Mouse (Mus musculus) hindbrain, postnatal 0 days (tissue): Measurements from ENCODE around the gene Krt10. TPM values are rescaled to one million over a fixed set of nuclear protein-coding genes. Genes with fewer than 3 reads are reported as not detected.

Experiments
- ATAC-seq: fragments of 200-750 bp; cut with Nextera tagmentation; 2 replicates; pipeline ENCODE4 v1.8.0; 2017; ENCODE audit warnings: mild to moderate bottlenecking, moderate TSS enrichment, moderate library complexity
- DNase-seq: peaks from one replicate; pipeline ENCODE4 v3.0.0-alpha.2; 2015; ENCODE audit warnings: low spot score
- H3K27ac ChIP-seq: fragments of 300-500 bp; sonication (generic); 2 replicates; pipeline ENCODE4 v1.5.1; 2014; ENCODE audit warnings: mild to moderate bottlenecking
- H3K27me3 ChIP-seq: fragments of 300-500 bp; sonication (generic); 2 replicates; pipeline ENCODE4 v1.6.1; 2014; ENCODE audit warnings: low read length, mixed read lengths; ENCODE audit not compliant: insufficient read depth
- H3K36me3 ChIP-seq: fragments of 300-500 bp; sonication (generic); 2 replicates; pipeline ENCODE4 v1.6.1; 2014; ENCODE audit warnings: low read length, mixed read lengths; ENCODE audit not compliant: insufficient read depth
- H3K4me1 ChIP-seq: fragments of 300-500 bp; sonication (generic); 2 replicates; pipeline ENCODE4 v1.6.1; 2014; ENCODE audit warnings: antibody characterized with exemption, low read length, mixed read lengths; ENCODE audit not compliant: insufficient read depth
- H3K4me2 ChIP-seq: fragments of 300-500 bp; sonication (generic); 2 replicates; pipeline ENCODE4 v1.6.1; 2014; ENCODE audit warnings: low read depth, mild to moderate bottlenecking, low read length, moderate library complexity, mixed read lengths
- H3K4me3 ChIP-seq: fragments of 300-500 bp; sonication (generic); 2 replicates; pipeline ENCODE4 v1.5.1; 2014; ENCODE audit warnings: low read length
- H3K9ac ChIP-seq: fragments of 300-500 bp; sonication (generic); replicated peaks from 2 replicates; pipeline ENCODE4 v1.6.1; 2014; ENCODE audit warnings: mild to moderate bottlenecking, low read length, moderate library complexity, mixed read lengths
- H3K9me3 ChIP-seq: fragments of 300-500 bp; sonication (generic); 2 replicates; pipeline ENCODE4 v1.6.1; 2016; ENCODE audit warnings: low read length, mixed read lengths
- CTCF ChIP-seq: IDR thresholded peaks from 2 replicates; pipeline ENCODE4 v1.5.1; 2016; ENCODE audit warnings: antibody characterized with exemption, control low read depth, low read depth
- WGBS: fragments of 180-500 bp; shearing (Covaris S2); extraction: QIAGEN DNeasy Blood & Tissue Kit; methylation state at CpG from one replicate; pipeline ENCODE4 v1.1.7; 2014; 5-methylcytosine and 5-hydroxymethylcytosine counted together
- polyA plus RNA-seq: library from polyadenylated mRNA; unstranded; fragments of >200 nt; fragmentation: Nextera tagmentation; extraction: Ambion mirVana; gene quantifications from 2 replicates; pipeline ENCODE4 v1.2.1, GENCODE M21; 2015
- total RNA-seq: library from RNA; depleted of rRNA; stranded (reverse); fragments of >200 nt; gene quantifications from 2 replicates; pipeline ENCODE4 v1.2.3, GENCODE M21; 2014; rRNA removed

Gene Krt10
- total RNA-seq (1.7 and 1.9 TPM in 2 replicates), polyA plus RNA-seq (40.4 and 45.1 TPM in 2 replicates)

- Histone ChIP-seq H3K4me3 (no peak within 1 kb of the TSS), H3K36me3 (no peaks in the 10 kb centered on the region), H3K9ac (no peak within 1 kb of the TSS), H3K9me3 (no peaks in the 10 kb centered on the region), H3K4me1 (no peaks in the 10 kb centered on the region), H3K27ac (no peak within 1 kb of the TSS), H3K27me3 (no peaks in the 10 kb centered on the region), H3K4me2 (no peak within 1 kb of the TSS)
- WGBS: 89% methylated on average over 4 of the region's 4 CpGs
- TF ChIP-seq CTCF: no peak
- DNase-seq (no peak), ATAC-seq (no peak)
Observed at GRCm38 (mm10) chr11:99389264-99389663, at the start of gene Krt10. Krt10 (minus strand) TSS chr11:99389364.

GRCm38 (mm10) chr11:99437972-99438371, 48.8 kb upstream of the Krt10 start, which contains the start of gene Krt20:
Krt20 (minus strand) TSS chr11:99438150.
- H3K4me3 ChIP-seq: no peak within 1 kb of the TSS
- no peak within 1 kb of the TSS for H3K4me2 ChIP-seq
- ATAC-seq: no peak
- no peak for DNase-seq
- no peaks in the 10 kb centered on the region for H3K36me3 ChIP-seq
- no peaks in the 10 kb centered on the region for H3K27me3 ChIP-seq
- H3K4me1 ChIP-seq: no peaks in the 10 kb centered on the region
- no peak within 1 kb of the TSS for H3K27ac ChIP-seq
- no peaks in the 10 kb centered on the region for H3K9me3 ChIP-seq
- TF ChIP-seq CTCF: no peak
- H3K9ac ChIP-seq: no peak within 1 kb of the TSS
- WGBS: 60% methylated on average over 10 of the region's 10 CpGs

GRCm38 (mm10) chr11:99436625-99437024, 47.5 kb upstream of the Krt10 start:
- no peak for TF ChIP-seq CTCF
- H3K9ac ChIP-seq: no peak overlapping the region
- ATAC-seq (no peak), DNase-seq (no peak)
- H3K9me3 ChIP-seq: no peaks in the 10 kb centered on the region
- no peak overlapping the region for H3K4me3 ChIP-seq
- no peak overlapping the region for H3K27ac ChIP-seq
- H3K36me3 ChIP-seq: no peaks in the 10 kb centered on the region
- no peak overlapping the region for H3K4me2 ChIP-seq
- H3K27me3 ChIP-seq: no peaks in the 10 kb centered on the region
- no peaks in the 10 kb centered on the region for H3K4me1 ChIP-seq
- WGBS: 75% methylated on average over 4 of the region's 4 CpGs

- ATAC-seq (peak; percentile 72), DNase-seq (peak; percentile 85)
- H3K4me2 ChIP-seq: no peak overlapping the region
- no peak overlapping the region for H3K9ac ChIP-seq
- no peaks in the 10 kb centered on the region for H3K4me1 ChIP-seq
- TF ChIP-seq CTCF: peak; percentile 46
- H3K36me3 ChIP-seq: no peaks in the 10 kb centered on the region
- H3K27me3 ChIP-seq: no peaks in the 10 kb centered on the region
- WGBS: 32% methylated on average over 12 of the region's 12 CpGs
- H3K27ac ChIP-seq: no peak overlapping the region
- no peak overlapping the region for H3K4me3 ChIP-seq
- no peaks in the 10 kb centered on the region for H3K9me3 ChIP-seq
Observed at GRCm38 (mm10) chr11:99430670-99431069, 41.5 kb upstream of the Krt10 start.

GRCm38 (mm10) chr11:99422159-99422558, 33.0 kb upstream of the Krt10 start, which contains the start of gene Krt12:
Krt12 (minus strand) TSS chr11:99422259.
- Histone ChIP-seq H3K9me3 (no peaks in the 10 kb centered on the region), H3K27me3 (no peaks in the 10 kb centered on the region), H3K4me1 (no peaks in the 10 kb centered on the region), H3K36me3 (no peaks in the 10 kb centered on the region), H3K9ac (no peak within 1 kb of the TSS), H3K4me2 (no peak within 1 kb of the TSS), H3K27ac (no peak within 1 kb of the TSS), H3K4me3 (no peak within 1 kb of the TSS)
- WGBS: 87% methylated on average over 10 of the region's 10 CpGs
- no peak for TF ChIP-seq CTCF
- ATAC-seq (no peak), DNase-seq (no peak)

- no peak overlapping the region for H3K27ac ChIP-seq
- no peaks in the 10 kb centered on the region for H3K36me3 ChIP-seq
- H3K4me1 ChIP-seq: no peaks in the 10 kb centered on the region
- WGBS: 49% methylated on average over 10 of the region's 10 CpGs
- no peaks in the 10 kb centered on the region for H3K9me3 ChIP-seq
- no peak for DNase-seq
- no peak overlapping the region for H3K4me2 ChIP-seq
- no peak for ATAC-seq
- no peak for TF ChIP-seq CTCF
- H3K4me3 ChIP-seq: no peak overlapping the region
- H3K27me3 ChIP-seq: no peaks in the 10 kb centered on the region
- H3K9ac ChIP-seq: no peak overlapping the region
Observed at GRCm38 (mm10) chr11:99420586-99420985, 31.4 kb upstream of the Krt10 start.

- DNase-seq (no peak), ATAC-seq (no peak)
- WGBS: 63% methylated on average over 16 of the region's 16 CpGs
- no peaks in the 10 kb centered on the region for H3K4me1 ChIP-seq
- no peak for TF ChIP-seq CTCF
- H3K9me3 ChIP-seq: no peaks in the 10 kb centered on the region
- H3K27ac ChIP-seq: no peak overlapping the region
- no peak overlapping the region for H3K9ac ChIP-seq
- H3K4me3 ChIP-seq: no peak overlapping the region
- no peak overlapping the region for H3K4me2 ChIP-seq
- H3K36me3 ChIP-seq: no peaks in the 10 kb centered on the region
- H3K27me3 ChIP-seq: no peaks in the 10 kb centered on the region; the same call in 1 of the 2 replicates
Observed at GRCm38 (mm10) chr11:99417819-99418218, 28.7 kb upstream of the Krt10 start.
